Mouse (Mus musculus) C2C12 (cell line): ENCODE results near the gene Ick.

Experiments used
- CEBPB ChIP-seq: IDR thresholded peaks from one replicate; pipeline ENCODE4 v1.6.1; 2011; ENCODE audit warnings: low read depth, mild to moderate bottlenecking, control low read depth, moderate library complexity
- CTCF ChIP-seq: IDR thresholded peaks from one replicate; pipeline ENCODE4 v1.5.1; 2011; ENCODE audit not compliant: control insufficient read depth, insufficient read depth, insufficient read length
- FOSL1 ChIP-seq: IDR thresholded peaks from one replicate; pipeline ENCODE4 v1.8.0; 2011; ENCODE audit warnings: mild to moderate bottlenecking, low read length; ENCODE audit not compliant: poor library complexity, insufficient read depth, severe bottlenecking

- TF ChIP-seq FOSL1 = no peak
- no peak for TF ChIP-seq CTCF
- TF ChIP-seq CEBPB = no peak
Observed at GRCm38 (mm10) chr9:78100956-78101355, 8.0 kb upstream of the Ick start.
